Mouse (Mus musculus) left cerebral cortex, postnatal 14 days (tissue): ENCODE measurements around the gene Trmt1. TPM values are rescaled to one million over a fixed set of nuclear protein-coding genes. Genes with fewer than 3 reads are reported as not detected.
A peak's percentile ranks its signal among the peaks of the same experiment; 100 is the strongest.
"Not testable (repeated sequence)": the region's sequence is repeated elsewhere in the genome, so short reads cannot be mapped to it uniquely, and the experiment has no call there.

ENCODE experiments used
- DNase-seq, 2 experiments: peaks; one replicate each; pipeline ENCODE4 v3.0.0; 2021 to 2022; ENCODE audit warnings: low spot score in 2 of 2, mixed read lengths in 1 of 2
- intact Hi-C: fragments of 180-260 bp; cut with DNase I; formaldehyde crosslinking; loops from one replicate; pipeline ENCODE4 v1.15.1; 2025
- total RNA-seq, 2 experiments: library from RNA; stranded (reverse); gene quantifications; 2 replicates each; pipeline ENCODE4 v1.2.3; 2021

The Trmt1 gene
- total RNA-seq, 2 experiments from 2014 or later, result 89.3 to 96.7 TPM

DNA sequence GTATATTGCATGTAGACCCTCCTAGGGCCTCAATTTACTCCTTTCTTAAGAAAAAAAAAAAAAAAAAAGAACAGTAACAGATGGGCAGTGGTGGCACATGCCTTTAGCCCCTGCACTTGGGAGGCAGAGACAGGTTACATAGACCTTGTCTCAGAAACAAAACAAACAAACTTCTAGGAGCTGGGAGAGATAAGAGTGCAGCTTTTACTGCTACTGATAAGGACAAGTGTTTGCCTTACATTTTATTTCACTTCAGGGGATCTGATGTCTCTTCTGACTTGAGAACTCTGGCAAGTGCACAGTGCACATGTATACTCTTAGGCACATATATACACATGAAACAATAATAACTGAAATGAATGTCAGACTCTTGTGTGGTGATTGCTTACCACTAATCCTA lies 28.9 kb upstream of the Trmt1 start:
- DNase-seq, result no peak
- intact Hi-C loops, result no loop called here

DNA sequence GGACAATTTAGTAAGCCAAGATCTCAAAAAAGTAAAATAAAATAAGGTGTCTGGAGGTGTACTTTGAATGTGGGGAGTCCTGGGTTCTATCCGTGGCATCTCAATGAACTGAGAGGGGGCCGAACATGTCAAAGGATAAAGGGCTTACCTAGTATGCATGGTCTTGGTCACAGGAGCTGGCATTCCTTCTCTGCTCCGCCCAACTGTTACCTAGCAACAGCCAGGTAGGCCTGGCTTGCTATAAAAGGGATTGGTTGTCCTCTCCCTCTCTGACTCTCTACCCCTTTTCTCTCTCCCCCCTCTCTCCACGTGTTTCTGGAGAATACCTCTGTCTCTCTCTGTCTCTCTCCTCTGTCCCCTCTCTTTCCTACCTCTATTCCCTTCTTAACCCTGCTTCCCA lies 28.4 kb upstream of the Trmt1 start:
- no peak for DNase-seq
- intact Hi-C loops, result no loop called here

DNA sequence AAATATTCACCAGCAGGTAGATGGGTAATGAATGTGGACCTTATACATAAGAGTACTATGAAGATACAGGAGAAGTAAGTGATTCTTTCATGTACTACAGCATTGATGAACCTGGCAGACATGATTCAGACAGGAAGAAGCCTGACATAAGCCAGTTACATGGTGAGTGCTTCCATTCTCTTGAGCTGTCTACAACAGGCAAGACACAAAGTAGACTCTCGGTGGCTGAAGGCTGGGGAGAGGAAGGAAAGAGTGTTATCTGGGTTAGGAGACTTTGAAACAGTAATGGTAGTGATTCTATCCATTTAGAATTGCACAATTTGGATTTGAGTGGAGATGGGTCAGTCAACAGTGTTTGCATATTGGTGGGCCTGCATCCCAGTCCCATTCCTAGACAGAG lies 27.2 kb upstream of the Trmt1 start:
- no peak for DNase-seq
- intact Hi-C loops, result no loop called here

DNA sequence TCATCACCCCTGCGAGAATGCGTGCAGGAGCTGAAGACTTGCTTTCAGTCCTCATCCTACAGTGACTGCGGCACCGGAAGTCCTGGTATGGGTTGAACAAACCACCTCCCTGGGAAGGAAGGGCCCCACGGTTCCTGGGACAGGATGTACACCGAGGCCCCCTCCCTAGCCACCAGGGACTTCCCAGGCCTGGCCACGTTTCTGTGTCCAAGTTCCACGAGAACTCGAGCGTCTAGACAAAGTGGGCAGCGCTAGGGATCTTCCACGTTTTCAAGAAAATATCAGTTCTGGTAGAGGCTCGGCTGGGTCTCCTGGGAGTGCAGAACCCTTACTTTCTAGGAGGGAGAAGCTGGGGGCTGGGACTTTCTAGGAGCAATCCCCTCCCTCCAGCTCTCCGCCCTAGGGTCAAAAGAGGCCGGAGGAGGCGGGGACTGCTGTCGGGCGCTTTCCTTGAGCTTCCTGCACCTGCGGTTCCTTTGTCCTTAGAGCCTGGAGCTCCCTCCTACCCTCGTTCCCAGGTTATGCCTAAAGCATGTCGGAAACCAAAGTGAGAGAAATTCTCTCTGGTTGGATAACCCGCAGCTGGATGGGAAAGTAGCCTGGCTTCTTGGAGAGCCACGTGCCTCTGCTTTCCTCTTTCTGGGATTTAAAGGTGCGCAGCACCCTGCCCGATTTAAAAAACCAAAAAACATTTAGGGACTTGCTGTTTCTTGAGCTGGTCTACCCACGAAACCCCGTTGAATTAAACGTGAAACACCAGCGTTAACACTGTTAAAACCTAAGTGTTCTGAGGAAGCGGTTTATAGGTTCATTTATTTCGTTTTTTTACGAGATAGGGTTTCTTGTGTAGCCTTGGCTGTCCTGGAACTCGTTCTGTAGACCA lies 25.9 kb upstream of the Trmt1 start:
- no peak for DNase-seq

DNA sequence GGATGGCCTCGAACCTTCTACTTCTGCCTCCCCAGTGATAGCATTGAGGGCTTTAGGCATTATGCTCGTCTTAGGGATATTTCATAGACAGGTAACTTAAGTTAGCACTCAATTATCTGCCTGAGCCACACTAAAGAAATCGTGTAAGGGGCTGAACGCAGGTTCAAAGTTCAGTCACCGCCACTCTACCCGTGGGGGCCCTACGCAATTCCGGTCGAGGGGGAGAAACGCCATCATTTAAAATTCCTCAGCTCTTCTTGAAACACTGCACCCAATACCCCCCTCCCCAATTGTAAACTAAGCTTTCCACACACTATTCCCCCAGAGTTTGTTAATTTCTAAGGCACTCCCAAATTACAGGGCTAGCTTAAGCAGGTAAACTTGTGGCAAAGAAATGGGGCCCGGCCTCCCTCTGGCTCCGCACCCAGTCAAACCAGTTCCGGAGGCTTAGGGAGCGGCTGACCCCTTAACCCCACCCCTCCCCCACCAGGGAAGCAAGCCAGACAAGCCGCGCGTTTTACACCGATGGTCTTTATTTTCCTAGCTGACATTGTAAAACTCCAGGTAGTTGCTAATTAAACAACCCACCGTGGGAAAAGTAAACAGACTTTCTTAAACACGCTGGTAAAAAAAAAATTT lies 25.2 kb upstream of the Trmt1 start:
- intact Hi-C loops, result no loop called here
- DNase-seq, result no peak

More for the DNA sequence above, 25.9 kb upstream of the Trmt1 start:
- intact Hi-C loops, result no loop called here

DNA sequence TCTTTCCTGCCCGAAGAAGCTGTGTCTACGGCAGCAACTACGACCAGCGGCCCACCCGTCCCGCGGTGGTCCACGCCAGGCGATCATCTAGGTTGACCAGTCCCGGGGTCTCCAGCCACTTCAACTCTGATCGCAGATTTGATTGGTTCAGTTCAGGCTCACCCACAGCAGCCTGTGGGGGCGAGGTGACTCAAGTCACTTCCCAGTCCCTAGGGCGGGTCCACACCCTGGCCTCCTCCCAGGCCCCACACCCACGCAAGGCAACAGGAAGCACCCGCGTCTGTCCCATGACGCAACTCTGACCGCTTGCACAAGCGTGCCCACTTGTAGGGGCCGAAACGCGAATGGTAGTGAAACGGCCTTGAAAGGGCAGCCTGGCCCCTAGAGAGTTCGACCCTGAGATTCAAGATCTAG lies 24.6 kb upstream of the Trmt1 start:
- intact Hi-C loops, result no loop called here
- DNase-seq, result no peak

DNA sequence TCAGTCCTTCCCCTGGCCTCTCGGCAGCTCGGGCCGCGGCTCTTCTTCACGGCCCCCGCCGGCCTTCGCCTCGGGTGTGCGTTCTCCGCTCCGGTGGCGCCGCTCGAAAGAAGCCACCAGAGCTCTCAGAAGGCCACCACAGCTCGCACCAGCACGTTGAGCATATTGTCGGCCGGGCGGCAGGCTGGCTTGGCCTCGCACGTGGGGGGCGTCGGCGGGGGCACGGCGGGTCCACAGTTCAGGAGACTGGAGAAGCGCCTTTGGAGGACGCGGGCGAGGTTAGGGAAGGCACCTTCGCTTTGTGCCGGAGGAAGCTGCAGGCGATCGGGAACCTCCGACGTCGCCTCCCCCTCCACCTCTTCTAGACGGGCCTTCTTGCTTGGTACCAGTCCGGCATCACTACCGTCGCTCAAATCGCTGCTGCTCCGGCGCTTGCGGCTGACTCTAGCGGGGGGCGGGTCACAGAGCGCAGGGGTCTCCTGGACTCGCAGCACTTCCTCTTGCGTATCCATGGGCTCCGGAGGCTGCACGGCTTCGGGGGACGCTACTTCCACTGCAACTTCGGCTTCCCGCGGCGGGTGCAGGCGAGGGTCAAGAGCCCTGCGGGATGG lies 24.0 kb upstream of the Trmt1 start:
- DNase-seq, result no peak
- intact Hi-C loops, result no loop called here

DNA sequence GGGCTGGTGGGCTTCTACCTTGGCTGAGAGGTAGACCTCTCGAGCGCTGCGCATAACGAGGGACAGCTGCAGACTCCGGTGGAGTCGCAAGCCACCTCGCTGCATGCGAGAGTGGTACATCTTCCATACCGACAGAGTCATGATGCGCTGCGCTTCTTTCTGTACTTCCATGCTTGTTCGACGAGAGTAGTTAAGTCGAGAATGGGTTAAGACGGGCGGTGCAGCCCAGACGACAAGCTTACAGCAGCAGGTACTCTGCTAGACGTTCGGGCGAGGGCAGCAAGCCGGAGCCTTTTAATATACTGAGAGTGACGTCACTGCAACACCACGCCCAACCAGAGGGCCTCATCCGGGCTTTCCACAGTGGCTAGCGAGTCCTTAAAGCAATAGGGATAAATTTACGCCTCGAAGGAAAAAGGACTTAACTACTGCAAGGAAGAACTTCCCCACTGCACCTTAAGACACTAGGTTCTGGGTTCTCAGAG lies 23.5 kb upstream of the Trmt1 start, which contains the start of gene Ier2:
Gene Ier2 (minus strand): TSS at position 272 of the 485 bp plus-strand sequence.
- DNase-seq, result peak; percentile 95 to 96
- intact Hi-C loops, result no loop called here

DNA sequence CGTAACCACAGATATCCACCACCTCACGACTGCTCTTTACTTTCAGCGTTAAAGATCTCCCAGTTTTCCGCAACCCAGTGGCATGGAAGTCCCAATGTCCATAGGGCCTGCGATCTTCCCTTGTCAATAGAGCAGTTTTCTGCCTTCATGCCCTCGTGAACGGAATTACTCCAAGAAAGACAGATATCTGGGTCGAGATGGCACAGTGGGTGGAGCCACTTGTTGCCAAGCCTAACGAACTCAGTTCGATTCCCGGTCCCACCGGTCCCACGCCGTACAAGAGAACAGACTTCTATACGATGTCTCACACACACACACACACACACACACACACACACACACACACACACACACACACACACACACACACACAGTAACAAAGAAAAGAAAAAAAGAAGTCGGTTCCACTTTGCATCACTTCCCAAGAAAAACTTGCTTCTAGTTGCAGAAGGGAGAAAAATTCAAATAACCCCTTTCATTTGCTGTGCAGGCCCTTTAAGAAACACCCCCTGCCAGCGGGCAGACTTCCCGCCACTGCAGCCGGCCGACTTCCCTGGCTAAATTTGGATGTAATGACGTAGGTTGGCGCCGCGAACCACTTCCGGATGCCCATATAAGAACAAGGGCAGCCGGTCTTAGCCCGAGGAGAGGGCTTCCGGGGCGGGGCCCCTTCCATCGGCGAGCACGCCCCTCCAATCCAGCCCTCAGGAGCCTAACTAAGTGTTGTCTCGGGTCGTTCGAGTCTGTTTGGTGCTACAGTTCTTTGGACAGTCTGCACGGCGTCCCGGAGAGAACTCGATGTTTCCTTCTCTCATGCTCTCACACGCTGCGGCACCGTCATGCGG lies 22.4 kb upstream of the Trmt1 start:
- DNase-seq, result peak; percentile 97 to 98
- intact Hi-C loops, result no loop called here

DNA sequence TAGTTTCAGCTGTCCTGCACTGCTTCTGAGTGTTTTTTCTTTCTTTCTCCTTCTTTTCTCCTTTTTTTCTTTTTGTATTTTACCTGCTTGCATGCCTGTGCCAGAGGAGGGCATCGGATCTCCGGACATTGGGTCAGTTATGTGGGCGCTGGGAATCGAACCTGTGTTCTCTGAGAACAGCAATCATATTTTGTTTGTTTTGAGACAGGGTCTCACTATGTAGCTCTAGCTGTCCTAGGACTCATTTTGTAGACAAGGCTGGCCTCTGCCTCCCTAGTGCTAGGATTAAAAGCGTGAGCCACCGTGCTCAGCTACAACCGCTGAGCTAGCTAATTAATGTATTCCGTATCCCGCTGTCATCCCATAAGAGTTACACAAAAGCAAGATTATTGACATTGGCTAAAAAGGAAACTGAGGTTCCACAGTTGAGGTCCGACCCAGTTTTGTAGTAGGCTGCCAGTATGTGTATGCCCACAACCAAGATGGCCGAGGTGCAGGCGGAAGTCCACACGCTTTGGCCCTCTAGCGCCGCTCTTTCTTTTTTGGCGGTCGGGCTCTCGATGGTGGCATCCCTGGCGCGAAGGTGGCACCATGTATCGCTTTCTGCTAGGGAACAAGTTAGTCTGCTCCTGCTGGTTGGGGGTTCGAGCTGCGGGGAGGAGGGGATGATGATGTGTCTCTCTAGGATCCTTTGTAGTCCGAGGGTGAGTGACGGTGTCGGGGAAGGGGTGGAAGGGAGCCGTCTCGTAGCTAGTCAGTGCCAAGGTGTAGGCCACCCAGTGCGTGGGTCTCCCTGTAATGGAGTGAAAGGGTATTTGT lies 21.3 kb upstream of the Trmt1 start:
- intact Hi-C loops, result no loop called here
- DNase-seq, result peak; percentile 83 to 85

DNA sequence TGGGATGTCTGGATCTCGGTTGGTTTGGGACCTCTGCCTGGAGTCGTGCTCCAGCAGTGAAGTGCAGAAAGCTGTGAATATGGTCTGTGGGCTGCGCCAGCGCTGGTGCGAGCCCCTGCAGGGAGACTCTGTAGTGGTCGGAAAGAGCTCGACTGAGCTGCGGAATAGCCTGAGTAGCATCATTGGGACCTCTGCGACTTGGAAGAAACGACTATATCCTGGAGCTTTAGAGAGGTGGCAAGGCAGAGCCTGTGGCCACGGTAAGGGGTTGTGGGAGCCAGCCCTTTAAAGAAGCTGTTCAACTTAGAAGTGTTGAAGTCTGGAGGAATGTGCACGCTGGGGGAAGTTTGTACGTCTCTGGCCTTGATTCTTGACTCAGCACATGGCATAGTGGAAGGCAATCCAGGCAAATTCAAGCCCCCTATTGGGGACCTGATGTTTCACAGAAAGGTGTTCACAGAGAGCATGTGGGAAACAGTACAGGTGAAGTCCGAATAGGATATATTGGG lies 20.7 kb upstream of the Trmt1 start:
- intact Hi-C loops, result no loop called here
- no peak for DNase-seq

DNA sequence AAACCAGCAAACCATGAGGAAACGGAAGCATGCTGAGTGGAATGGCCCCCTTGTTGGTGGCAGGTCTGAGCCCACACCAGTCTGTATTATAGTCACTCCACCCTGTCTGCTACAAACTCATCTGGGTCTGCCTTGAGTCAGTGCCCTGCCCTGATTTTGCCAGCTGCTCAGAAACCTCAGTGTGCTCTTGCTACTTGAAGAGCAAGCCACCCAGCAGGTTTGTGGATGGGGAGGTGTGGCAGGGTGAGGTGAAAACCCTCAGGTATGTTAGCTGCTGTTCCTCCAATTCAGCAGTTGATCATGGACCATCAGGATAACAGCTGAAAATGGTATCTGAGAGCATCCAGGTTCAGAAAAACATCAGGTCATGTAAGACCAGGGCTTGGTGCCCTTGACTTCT lies 18.0 kb upstream of the Trmt1 start:
- intact Hi-C loops, result no loop called here
- no peak for DNase-seq

DNA sequence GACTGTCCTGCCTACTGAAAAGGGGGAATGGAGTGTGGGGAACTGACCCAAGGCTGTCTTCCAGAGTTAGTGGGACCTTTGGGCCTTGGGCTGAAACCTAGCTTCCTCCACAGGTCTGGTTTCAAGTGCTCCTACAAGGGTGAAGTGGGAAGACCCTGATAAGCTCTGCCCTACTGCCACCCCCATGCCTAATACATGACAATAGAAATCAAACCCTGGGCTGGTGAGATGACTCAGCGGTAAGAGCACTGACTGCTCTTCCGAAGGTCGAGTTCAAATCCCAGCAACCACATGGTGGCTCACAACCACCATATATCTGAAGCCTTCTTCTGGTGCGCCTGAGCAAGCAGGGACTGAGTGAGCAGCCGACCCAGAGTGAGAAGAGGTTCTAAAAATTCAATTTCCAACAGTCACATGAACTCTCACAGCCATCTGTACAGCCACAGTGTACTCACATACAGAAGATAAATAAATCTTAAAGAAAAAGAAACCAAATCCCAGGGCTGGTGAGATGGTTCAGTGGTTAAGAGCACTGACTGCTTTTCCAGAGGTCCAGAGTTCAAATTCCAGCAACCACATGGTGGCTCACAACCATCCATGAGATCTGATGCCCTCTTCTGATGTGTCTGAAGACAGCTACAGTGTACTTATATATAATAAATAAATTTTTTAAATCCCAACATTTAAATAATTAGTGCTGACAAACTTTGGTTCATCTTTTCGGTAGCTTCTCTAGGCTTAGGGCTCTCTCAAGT lies 17.2 kb upstream of the Trmt1 start:
- no peak for DNase-seq
- intact Hi-C loops, result no loop called here

DNA sequence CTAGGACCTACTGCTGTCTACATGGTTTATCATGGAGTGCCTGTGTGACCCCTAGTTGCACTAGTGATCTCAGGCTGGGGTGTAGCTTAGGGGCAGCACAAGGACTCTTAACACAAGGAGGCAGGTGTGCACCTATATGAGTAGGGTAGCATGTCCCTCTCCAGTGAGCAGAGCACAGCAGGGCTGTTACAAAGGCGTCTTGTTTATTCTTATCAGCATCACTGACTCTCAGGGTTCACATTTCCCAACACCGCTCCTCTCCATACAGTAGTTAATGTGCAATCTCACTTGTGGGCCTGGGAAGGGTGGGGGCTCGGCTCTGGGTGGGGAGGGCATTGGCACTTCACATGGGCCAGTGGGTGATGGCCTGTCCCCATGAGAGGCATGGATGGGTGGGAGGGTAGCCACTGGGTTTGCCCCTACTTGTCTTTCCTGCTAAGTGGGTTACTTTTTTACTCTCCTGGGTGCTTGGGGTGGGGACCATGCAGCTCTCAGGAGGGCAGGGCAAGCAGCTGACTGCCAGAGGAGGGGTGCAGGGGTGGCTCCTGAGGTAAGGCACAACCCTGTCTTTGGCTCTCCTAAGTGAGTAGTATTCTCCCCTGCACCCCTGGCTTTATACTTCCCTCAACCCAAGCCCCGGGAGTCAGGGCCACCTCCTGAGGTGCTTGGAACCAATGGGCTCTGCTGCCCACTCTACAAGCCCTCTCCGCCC lies 15.7 kb upstream of the Trmt1 start:
- intact Hi-C loops, DNase-seq: not testable (repeated sequence)

DNA sequence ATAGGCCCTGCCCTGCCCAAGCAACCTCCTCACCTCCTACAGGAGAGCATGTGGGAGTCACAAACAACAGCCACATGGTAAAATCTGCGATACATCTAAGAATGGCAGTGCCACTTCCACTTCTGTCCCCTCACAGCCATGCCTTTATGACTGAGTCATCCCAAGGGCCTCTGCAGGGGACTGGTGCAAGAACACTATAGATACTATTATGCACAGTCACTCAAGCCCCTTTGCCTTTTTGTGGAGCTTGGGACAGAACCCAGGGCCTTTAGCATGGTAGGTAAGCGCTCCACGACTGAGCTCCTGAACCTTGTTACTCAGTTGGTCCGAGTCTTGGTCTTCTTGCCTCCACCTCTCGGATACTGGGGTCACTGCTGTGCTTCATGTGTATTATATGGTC lies 8.8 kb upstream of the Trmt1 start:
- intact Hi-C loops, result no loop called here

DNA sequence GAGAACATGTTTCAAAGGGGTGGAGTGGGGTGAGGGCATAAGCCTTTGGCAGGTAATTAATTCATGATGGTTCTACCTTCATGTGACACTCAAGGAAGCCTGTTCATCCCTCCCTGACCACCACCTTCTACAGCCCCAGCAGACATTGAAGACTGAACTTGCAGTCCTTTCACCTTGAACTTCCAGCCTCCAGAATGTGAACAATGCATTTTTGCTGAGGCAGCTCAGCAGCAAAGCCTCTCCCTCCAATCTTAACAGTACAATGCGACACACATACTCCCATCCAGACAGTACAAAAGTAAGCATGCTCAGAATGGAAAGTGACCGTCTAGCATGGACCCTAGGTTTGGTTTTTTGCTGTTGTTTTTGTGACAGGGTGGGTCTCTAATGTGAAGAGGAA lies 4.6 kb upstream of the Trmt1 start:
- intact Hi-C loops, result no loop called here
- DNase-seq, result no peak

More for the DNA sequence above, 8.8 kb upstream of the Trmt1 start:
- no peak for DNase-seq

DNA sequence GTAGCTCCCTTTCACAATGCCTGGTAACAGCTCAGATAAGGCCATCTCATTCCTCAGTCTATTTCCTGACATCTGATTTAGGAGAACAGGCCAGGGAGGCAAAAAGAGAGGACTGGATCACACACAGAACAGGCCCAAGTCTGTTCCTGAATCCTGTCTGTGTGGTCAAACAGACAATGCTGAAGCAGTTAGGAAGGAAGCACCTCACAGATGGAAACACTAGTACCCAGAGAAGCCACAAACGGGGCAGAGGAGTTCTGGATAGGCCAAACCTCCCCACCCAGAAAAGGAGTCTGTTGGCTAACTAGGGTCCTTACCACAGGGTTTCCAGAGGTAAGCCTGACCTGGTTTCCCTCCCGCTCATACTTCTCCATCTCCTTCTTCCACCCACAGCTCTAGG lies 3.9 kb upstream of the Trmt1 start:
- intact Hi-C loops, result no loop called here
- DNase-seq, result no peak
